Mouse (Mus musculus): ENCODE data around the gene Rps6kb2. TPM values are rescaled to one million over a fixed set of nuclear protein-coding genes. Genes with fewer than 3 reads are reported as not detected.
A peak's percentile ranks its signal among the peaks of the same experiment; 100 is the strongest.

Gene Rps6kb2
- polyA plus RNA-seq (2012; rRNA removed): 79.5 and 91.7 TPM in 2 replicates

DNA sequence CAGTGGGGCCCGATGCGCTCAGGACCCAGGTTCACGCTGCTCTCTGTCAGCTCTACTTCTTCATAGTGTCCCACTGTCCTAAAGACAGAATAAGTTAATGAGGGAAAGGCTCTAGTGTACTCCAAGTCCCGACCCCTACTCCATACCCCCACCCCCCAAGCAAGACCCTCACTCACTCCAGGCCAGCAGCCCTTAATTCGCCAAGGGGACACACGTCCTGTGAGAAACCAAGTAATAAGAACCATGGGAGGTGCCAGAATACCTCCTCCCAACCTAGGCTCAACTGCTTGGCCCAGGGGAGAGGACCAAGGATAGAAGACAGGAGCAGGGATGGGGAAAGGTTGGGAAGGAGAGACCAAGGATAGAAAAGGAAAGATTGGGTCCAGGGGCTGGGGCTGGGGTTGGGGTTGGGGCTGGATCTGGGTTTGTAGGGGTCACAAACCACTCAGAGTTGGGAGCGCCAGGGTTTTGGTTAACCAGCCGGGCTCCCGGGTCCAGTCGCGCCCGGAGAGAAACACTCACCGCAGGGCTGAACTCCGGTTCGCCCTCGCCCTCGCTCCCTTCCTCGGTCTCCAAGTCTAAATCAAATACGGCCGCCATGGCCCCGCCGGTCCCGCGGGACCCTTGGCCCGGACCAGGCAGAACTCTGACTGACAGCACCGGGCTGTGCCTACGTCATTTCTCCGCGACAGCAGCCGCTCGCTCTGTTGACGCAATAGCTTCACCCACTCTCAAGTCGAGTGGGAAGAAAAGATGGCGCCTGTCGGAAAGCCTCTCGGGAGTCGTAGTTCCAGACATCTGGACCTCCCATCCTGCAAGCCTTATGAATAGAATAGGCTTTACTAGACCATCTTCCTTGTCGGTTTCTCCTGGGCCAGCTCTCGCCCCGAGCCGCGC, at the start of gene Rps6kb2:
Rps6kb2 (minus strand) TSS at position 709 of the 897 bp plus-strand sequence.
- H3K4me1 ChIP-seq (ENCODE audit: control insufficient read depth, insufficient read depth, low read length): peaks cover 4% of the 10 kb centered on the region
- peak within 1 kb of the TSS; percentile 58 for H3K4me3 ChIP-seq (ENCODE audit: insufficient read depth, low read length)
- H3K27ac ChIP-seq (ENCODE audit: insufficient read depth, low read length): peak within 1 kb of the TSS; percentile 64; the same call in 1 of the 2 replicates
- TF ChIP-seq CTCF (IDR thresholded peaks at IDR 0.05; ENCODE audit: extremely low read depth, insufficient read depth, low read length) (no peak), POLR2A (IDR thresholded peaks at IDR 0.05; ENCODE audit: extremely low read depth, insufficient read depth, low read length) (peak; percentile 65; the same call in 1 of the 2 replicates)

DNA sequence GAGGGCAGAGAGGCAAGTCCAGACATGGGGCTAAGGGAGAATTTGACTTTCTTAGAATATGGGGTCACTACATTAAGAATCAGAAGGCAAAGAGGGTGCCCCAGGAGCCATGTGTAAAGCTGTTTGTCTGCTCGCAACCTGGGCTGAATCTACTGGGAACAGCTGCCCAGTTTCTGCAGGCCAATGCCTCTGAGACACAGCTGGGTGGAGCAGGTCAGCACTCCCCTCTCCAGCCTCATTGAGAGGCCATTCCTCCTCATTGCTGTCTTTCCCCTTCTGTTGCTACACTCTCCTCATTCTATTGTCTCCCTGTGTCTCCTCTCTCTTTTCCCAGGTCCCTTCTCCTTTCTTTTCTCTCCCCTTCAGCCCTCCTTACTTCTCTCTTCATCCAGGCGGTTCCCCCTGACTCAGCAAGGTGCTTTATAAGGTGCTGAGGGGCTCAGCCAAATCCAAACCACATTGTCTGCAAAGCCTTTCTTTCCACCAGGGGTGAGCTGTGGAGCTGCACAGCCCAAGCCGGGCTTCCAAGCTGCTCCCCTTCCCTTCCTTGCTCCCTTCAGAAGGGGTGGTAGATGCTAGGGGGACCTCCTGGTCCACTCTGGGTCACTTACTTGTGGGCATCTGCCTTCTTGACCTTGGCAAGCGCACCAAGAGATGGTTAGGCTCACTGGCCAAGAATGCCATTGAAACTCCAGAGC, 48.9 kb upstream of the Rps6kb2 start:
- no peak overlapping the region for H3K27ac ChIP-seq (ENCODE audit: insufficient read depth, low read length)
- H3K4me1 ChIP-seq (ENCODE audit: control insufficient read depth, insufficient read depth, low read length): no peaks in the 10 kb centered on the region
- H3K4me3 ChIP-seq (ENCODE audit: insufficient read depth, low read length): no peak overlapping the region
- no peak for TF ChIP-seq POLR2A (IDR thresholded peaks at IDR 0.05; ENCODE audit: extremely low read depth, insufficient read depth, low read length)
- no peak for TF ChIP-seq CTCF (IDR thresholded peaks at IDR 0.05; ENCODE audit: extremely low read depth, insufficient read depth, low read length)

DNA sequence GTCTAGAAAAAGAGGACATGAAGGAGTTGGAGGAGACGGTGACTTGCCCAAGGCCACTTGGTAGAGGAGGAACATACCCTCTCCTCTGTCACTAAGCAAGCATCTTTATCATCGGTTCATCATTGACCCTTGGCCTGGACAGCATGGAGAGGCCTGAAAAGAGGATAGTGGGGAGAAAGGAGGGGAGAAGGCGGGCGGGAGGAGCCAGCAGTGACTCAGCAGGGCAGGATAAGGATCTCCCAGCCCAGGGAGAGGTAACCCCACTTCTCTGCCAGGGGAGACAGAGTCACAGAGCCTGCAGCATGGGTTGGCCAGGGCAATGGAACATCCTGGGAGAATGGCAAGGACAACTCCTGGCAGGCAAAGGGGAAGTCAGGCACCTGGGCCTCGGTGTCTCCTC, 45.4 kb upstream of the Rps6kb2 start:
- no peak for TF ChIP-seq POLR2A (IDR thresholded peaks at IDR 0.05; ENCODE audit: extremely low read depth, insufficient read depth, low read length)
- Histone ChIP-seq H3K4me1 (ENCODE audit: control insufficient read depth, insufficient read depth, low read length) (no peaks in the 10 kb centered on the region), H3K4me3 (ENCODE audit: insufficient read depth, low read length) (no peak overlapping the region), H3K27ac (ENCODE audit: insufficient read depth, low read length) (no peak overlapping the region)

DNA sequence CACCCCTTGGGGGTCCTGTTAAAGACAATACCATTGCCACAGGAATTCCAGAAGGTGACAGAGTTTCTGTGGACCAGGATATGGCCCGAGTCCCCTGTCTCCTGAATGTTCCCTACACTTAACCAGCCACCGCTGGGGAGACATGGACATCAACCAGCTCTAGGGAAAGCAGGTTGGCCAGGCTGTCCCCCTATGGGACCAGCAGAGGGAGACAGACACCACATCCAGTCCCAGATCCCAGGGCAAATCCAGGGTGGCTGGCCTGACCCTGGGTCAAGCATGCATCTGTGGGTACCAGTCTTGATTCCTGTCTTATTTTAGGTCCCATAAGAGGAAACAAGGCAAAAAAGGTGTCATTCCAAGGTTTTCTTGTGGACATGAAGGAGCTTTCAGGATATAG, 43.8 kb upstream of the Rps6kb2 start:
- H3K27ac ChIP-seq (ENCODE audit: insufficient read depth, low read length): no peak overlapping the region
- TF ChIP-seq CTCF (IDR thresholded peaks at IDR 0.05; ENCODE audit: extremely low read depth, insufficient read depth, low read length) (peak; percentile 90), POLR2A (IDR thresholded peaks at IDR 0.05; ENCODE audit: extremely low read depth, insufficient read depth, low read length) (no peak)
- H3K4me3 ChIP-seq (ENCODE audit: insufficient read depth, low read length): no peak overlapping the region
- H3K4me1 ChIP-seq (ENCODE audit: control insufficient read depth, insufficient read depth, low read length): peaks cover 2% of the 10 kb centered on the region; the same call in 1 of the 2 replicates

DNA sequence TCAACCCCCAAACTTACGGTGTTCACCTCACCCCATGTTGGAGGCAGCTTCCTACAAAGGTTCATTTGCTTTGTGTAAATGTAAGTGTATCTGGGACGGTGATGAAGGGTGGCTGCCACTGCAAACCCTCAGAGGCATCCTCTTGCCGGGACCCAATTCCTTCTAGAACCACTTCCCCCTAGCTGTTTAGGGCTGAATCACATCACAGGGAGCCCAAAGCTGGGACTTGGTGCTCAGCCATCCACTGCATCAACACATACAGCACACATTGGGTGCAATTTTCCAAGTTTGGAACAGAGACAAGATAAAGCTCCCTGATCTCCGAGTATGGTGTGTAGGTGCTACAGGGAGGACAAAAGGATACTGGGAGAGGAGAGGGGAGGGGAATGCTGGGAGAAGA, 41.7 kb upstream of the Rps6kb2 start:
- peaks cover 4% of the 10 kb centered on the region for H3K4me1 ChIP-seq (ENCODE audit: control insufficient read depth, insufficient read depth, low read length)
- peak overlapping the region; percentile 15; the same call in 1 of the 2 replicates for H3K27ac ChIP-seq (ENCODE audit: insufficient read depth, low read length)
- TF ChIP-seq POLR2A (IDR thresholded peaks at IDR 0.05; ENCODE audit: extremely low read depth, insufficient read depth, low read length): no peak
- no peak for TF ChIP-seq CTCF (IDR thresholded peaks at IDR 0.05; ENCODE audit: extremely low read depth, insufficient read depth, low read length)
- no peak overlapping the region for H3K4me3 ChIP-seq (ENCODE audit: insufficient read depth, low read length)

DNA sequence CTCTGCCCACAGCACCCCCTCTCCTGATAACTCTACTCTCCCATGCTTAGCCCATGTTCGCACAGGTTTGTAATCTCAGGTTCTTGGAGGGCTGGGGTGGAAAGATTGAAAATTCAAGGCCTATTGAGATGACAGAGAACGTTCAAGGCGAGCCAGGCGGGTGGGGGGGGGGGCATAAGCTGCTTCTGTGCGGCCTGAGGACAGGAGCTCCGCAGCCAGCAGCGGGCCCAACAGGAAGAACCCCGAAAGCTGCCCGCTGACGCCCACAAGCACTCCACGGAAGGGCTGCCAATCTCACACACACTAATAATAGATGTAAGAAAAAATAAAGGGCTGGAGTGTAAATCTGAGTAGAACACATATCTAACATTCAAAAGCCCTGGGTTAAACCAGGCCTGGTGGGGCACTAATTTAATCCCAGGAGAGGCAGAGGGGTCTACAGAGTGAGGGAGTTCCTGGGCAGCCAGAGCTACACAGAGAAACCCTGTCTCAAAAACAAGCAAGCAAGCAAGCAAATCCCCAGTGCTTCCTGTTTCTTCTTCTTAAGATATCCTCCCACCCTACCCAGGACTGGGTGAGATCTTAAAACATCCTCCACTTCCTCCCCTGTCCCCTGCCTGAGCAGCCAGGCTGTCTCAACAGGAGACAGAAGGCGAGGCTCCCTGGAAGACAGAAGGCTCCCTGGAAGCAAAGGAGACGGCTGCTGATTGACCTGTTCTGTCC, 40.6 kb upstream of the Rps6kb2 start:
- Histone ChIP-seq H3K4me3 (ENCODE audit: insufficient read depth, low read length) (no peak overlapping the region), H3K4me1 (ENCODE audit: control insufficient read depth, insufficient read depth, low read length) (peaks cover 4% of the 10 kb centered on the region), H3K27ac (ENCODE audit: insufficient read depth, low read length) (peak overlapping the region; percentile 42; the same call in 1 of the 2 replicates)
- TF ChIP-seq CTCF (IDR thresholded peaks at IDR 0.05; ENCODE audit: extremely low read depth, insufficient read depth, low read length): no peak
- 0 out of 2 replicates have a peak, but pooled peaks have one; percentile 26 for TF ChIP-seq POLR2A (IDR thresholded peaks at IDR 0.05; ENCODE audit: extremely low read depth, insufficient read depth, low read length)

DNA sequence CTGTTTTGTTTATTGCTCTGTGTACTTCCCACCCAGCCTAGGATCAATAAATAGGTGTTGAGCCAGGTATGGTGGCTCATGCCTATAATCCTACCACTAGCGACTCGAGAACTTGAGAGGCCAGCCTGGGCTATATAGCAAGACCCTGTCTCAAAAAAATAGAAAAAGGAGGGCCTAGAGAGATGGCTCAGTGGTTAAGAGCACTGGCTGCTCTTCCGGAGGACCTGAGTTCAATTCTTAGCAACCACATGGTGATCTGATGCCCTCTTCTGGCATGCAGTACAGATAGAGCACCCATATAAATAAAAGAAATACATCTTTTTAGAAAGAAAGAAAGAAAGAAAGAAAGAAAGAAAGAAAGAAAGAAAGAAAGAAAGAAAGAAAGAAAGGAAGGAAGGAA, 40.0 kb upstream of the Rps6kb2 start:
- H3K4me3 ChIP-seq (ENCODE audit: insufficient read depth, low read length): no peak overlapping the region
- no peak for TF ChIP-seq POLR2A (IDR thresholded peaks at IDR 0.05; ENCODE audit: extremely low read depth, insufficient read depth, low read length)
- TF ChIP-seq CTCF (IDR thresholded peaks at IDR 0.05; ENCODE audit: extremely low read depth, insufficient read depth, low read length): no peak
- no peak overlapping the region for H3K27ac ChIP-seq (ENCODE audit: insufficient read depth, low read length)
- peaks cover 4% of the 10 kb centered on the region for H3K4me1 ChIP-seq (ENCODE audit: control insufficient read depth, insufficient read depth, low read length)

DNA sequence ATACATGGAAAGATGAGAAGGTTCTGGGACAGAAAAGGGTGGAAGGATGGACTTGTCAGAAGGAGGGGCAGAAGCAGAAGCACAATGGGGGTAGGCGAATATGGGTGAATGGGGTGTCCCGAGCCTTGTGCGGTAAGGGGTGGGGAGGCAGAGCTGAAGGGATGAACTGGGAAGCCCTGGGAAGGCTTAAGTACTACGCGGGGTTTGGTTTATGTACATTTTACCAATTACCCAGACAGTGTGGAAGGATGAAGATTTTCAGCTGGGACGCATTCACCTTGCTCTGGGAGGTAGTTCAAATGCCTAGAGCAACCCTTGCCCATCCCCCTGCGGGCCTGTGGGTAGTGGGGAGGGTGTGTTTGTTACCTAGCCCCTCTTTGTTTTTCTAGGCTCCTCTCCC, 39.0 kb upstream of the Rps6kb2 start:
- peaks cover 4% of the 10 kb centered on the region for H3K4me1 ChIP-seq (ENCODE audit: control insufficient read depth, insufficient read depth, low read length)
- H3K27ac ChIP-seq (ENCODE audit: insufficient read depth, low read length): 0 out of 2 replicates have a peak overlapping the region, but pooled peaks have one; percentile 58
- TF ChIP-seq CTCF (IDR thresholded peaks at IDR 0.05; ENCODE audit: extremely low read depth, insufficient read depth, low read length): no peak
- no peak for TF ChIP-seq POLR2A (IDR thresholded peaks at IDR 0.05; ENCODE audit: extremely low read depth, insufficient read depth, low read length)
- H3K4me3 ChIP-seq (ENCODE audit: insufficient read depth, low read length): peak overlapping the region; percentile 68

DNA sequence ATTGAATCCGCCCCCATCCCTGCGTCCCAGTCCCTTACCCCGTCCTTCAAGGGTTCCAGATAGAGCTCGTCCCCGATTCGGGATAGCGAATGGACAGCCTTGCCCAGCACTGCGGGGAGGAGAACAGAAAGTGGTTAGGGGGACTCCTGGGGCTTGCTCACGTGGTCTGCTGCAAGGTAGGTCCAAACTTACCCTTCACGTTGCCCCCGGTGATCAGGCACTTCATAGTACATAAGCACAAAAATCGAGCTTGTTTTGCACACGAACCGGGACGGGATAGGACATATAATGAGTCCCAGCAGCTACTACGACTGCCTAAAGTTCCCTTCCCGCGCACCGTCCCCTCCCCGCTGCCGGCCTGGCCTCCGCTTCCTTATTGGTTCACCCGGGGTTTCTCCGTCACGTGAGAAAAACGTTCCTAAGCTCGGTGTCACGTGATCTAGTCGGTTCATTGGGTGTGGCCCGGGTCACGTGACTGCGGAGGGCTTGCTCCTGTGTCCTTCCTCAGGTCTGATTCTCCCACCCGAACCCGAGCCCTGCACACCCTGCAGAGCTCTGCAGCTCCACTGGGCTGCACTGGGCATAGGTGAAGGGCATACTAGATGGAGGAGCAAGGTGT, 38.2 kb upstream of the Rps6kb2 start, which contains the start of gene Rad9a:
Rad9a (minus strand) TSS at position 372 of the 619 bp plus-strand sequence.
- Histone ChIP-seq H3K4me1 (ENCODE audit: control insufficient read depth, insufficient read depth, low read length) (peaks cover 4% of the 10 kb centered on the region), H3K4me3 (ENCODE audit: insufficient read depth, low read length) (peak within 1 kb of the TSS; percentile 68), H3K27ac (ENCODE audit: insufficient read depth, low read length) (peak within 1 kb of the TSS; percentile 58; the same call in 1 of the 2 replicates)
- TF ChIP-seq CTCF (IDR thresholded peaks at IDR 0.05; ENCODE audit: extremely low read depth, insufficient read depth, low read length): no peak
- TF ChIP-seq POLR2A (IDR thresholded peaks at IDR 0.05; ENCODE audit: extremely low read depth, insufficient read depth, low read length): peak; percentile 84
